Mouse (Mus musculus): Measurements from ENCODE around the gene Zbtb42. TPM values are rescaled to one million over a fixed set of nuclear protein-coding genes. Genes with fewer than 3 reads are reported as not detected.

Gene Zbtb42
- polyA plus RNA-seq, 1 experiment from 2014 or later = 2.4 TPM

DNA sequence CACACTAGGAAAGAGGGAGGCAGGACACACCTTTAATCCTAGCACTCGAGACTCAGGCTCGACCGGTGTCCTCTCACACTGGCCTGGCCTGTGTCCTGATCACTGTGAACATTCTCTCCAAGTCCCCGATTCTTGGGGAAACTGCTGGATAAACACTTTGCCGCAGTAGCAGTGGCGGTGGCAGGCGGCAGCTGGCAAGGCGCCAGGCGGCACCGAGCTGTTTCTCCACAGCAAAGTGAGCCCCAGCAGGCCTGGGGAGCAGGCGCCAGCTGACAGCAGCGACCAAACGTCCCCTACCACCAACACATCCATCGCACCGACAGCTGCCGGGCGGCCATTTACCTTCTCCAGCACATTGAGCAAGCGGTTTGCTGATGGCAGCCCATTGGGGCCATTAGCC is 13.2 kb upstream of the Zbtb42 start:
- peak overlapping the region; percentile 84 for H3K27ac ChIP-seq (ENCODE audit: low read depth, low read length)
- H3K4me2 ChIP-seq (ENCODE audit: low read length) = peak overlapping the region; percentile 11; the same call in 1 of the 2 replicates
- 13% methylated on average over 18 of the region's 18 CpGs for WGBS
- peaks cover 69% of the 10 kb centered on the region for H3K4me1 ChIP-seq (ENCODE audit: control insufficient read depth, insufficient read depth, low read depth, low read length)
- peaks cover 23% of the 10 kb centered on the region for H3K36me3 ChIP-seq (ENCODE audit: control insufficient read depth, insufficient read depth, low read length)
- no peaks in the 10 kb centered on the region for H3K9me3 ChIP-seq (ENCODE audit: control insufficient read depth, low read length)
- H3K9ac ChIP-seq (ENCODE audit: low read depth, low read length) = peak overlapping the region; percentile 51
- peak; percentile 15; the same call in 1 of the 2 replicates for ATAC-seq
- no peak overlapping the region for H3K4me3 ChIP-seq (ENCODE audit: low read length)
- H3K27me3 ChIP-seq (replicated peaks; ENCODE audit: control insufficient read depth, insufficient read depth, low read length) = no peaks in the 10 kb centered on the region

DNA sequence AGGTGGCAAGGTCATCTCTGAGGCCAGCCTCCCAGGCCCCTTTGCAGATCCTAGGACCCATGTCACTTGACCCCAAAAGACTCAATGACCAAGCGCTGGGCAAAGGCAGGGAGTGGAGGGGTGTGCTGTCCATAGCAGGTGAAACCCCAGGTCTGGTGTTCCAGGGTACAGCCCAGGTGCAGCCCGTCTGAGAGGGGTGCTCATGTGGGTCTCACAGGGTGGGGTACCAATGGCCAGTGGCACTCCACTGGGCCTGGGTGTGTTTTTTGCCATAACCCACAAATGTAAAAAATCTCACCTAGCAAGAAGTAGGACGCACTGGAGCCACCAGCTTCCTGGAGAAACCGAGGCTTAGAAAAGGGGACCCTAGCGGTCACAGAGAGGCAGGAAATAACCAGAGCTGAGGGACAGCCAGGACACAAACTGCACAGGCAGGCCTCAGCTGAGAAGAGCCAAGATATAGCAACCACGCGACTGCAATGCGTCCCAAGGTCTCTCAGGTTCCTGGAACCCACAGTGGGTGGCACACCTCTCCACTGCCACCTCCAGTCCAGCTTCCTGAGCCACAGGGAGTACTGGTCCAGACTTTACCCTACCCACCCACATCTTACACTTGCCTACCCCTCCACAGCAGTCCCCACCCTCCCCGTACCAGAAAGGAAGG is 12.6 kb upstream of the Zbtb42 start:
- Histone ChIP-seq H3K4me3 (ENCODE audit: low read length) (no peak overlapping the region), H3K9me3 (ENCODE audit: control insufficient read depth, low read length) (no peaks in the 10 kb centered on the region), H3K4me1 (ENCODE audit: control insufficient read depth, insufficient read depth, low read depth, low read length) (peaks cover 71% of the 10 kb centered on the region), H3K27me3 (replicated peaks; ENCODE audit: control insufficient read depth, insufficient read depth, low read length) (no peaks in the 10 kb centered on the region), H3K27ac (ENCODE audit: low read depth, low read length) (peak overlapping the region; percentile 84), H3K36me3 (ENCODE audit: control insufficient read depth, insufficient read depth, low read length) (peaks cover 23% of the 10 kb centered on the region), H3K9ac (ENCODE audit: low read depth, low read length) (peak overlapping the region; percentile 51; the same call in 1 of the 2 replicates), H3K4me2 (ENCODE audit: low read length) (peak overlapping the region; percentile 11; the same call in 1 of the 2 replicates)
- 82% methylated on average over 9 of the region's 9 CpGs for WGBS
- no peak for ATAC-seq

DNA sequence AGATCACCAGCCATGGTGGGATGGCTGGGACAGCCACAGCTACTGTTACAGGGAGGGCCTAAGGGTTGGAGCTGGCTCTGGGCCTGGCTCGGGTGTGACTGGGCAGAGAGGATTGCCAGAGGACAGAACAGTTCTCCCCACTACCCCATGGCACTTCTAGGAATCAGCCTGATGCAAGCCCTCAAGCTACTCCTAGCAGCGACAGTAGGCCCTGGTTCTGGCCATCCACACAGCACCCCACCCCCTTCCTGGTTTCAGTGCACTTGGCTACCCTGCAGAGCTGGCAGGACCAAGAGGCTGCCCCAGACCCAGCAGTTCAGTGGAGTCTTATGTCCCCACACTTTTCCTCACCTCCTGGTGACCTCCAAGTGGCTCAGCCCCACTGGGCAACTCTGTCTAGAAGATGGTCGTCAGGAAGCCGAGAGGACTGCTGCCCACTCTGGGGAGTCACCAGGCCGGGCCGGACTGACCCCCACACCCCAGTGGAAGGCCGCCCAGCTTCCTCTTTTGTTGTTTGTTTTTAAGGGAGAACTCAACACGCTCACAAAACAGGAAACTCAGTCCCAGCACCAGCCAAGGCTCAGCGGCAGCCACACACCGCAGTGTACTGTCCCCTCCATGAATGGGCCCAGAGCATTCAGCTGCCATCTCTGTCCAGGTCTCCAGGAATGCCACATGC is 10.9 kb upstream of the Zbtb42 start:
- Histone ChIP-seq H3K36me3 (ENCODE audit: control insufficient read depth, insufficient read depth, low read length) (peaks cover 23% of the 10 kb centered on the region), H3K27me3 (replicated peaks; ENCODE audit: control insufficient read depth, insufficient read depth, low read length) (no peaks in the 10 kb centered on the region), H3K4me1 (ENCODE audit: control insufficient read depth, insufficient read depth, low read depth, low read length) (peaks cover 71% of the 10 kb centered on the region), H3K27ac (ENCODE audit: low read depth, low read length) (peak overlapping the region; percentile 35; the same call in 1 of the 2 replicates), H3K4me3 (ENCODE audit: low read length) (no peak overlapping the region), H3K9ac (ENCODE audit: low read depth, low read length) (0 out of 2 replicates have a peak overlapping the region, but pooled peaks have one; percentile 23), H3K9me3 (ENCODE audit: control insufficient read depth, low read length) (no peaks in the 10 kb centered on the region), H3K4me2 (ENCODE audit: low read length) (no peak overlapping the region; the same call in 1 of the 2 replicates)
- ATAC-seq = no peak
- 70% methylated on average over 10 of the region's 10 CpGs for WGBS

DNA sequence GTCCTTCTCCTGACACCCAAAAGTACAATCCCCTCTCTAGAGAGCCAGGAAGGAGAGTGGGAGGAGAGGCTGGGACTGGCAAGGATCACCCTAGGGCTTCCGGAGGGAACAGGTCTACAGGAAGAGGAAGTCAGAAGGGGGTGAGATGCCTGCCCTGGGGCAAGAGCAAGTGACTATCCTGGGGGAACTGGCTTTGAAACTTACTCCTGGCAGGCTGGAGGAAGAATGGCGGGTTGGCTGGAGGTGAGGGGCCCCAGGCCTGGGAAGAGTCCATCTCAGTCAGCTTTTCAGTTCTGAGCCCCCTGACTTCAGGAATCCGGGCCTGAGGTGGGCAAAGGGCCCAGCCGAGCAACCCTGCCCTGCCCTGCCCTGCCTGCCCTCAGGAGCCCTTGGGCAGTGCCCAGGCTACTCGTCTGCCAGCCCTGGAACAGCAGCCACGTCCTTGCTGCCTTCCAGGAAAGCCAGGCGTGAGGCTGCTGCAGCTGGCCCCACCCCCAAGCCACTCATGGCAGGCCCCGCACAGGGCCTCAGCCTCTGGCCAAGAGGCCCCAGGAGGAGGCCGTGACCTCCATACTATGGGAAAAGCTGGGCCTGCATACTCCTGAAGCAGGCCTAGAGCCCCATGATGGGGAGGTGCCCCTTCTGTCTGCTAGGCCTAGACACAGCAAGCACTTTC is 7.8 kb upstream of the Zbtb42 start:
- peaks cover 56% of the 10 kb centered on the region for H3K4me1 ChIP-seq (ENCODE audit: control insufficient read depth, insufficient read depth, low read depth, low read length)
- H3K4me2 ChIP-seq (ENCODE audit: low read length) = peak overlapping the region; percentile 98
- H3K4me3 ChIP-seq (ENCODE audit: low read length) = no peak overlapping the region
- no peak for ATAC-seq
- WGBS = 41% methylated on average over 9 of the region's 9 CpGs
- no peaks in the 10 kb centered on the region for H3K9me3 ChIP-seq (ENCODE audit: control insufficient read depth, low read length)
- H3K27ac ChIP-seq (ENCODE audit: low read depth, low read length) = peak overlapping the region; percentile 16; the same call in 1 of the 2 replicates
- no peak overlapping the region for H3K9ac ChIP-seq (ENCODE audit: low read depth, low read length)
- H3K36me3 ChIP-seq (ENCODE audit: control insufficient read depth, insufficient read depth, low read length) = peaks cover 23% of the 10 kb centered on the region
- no peaks in the 10 kb centered on the region for H3K27me3 ChIP-seq (replicated peaks; ENCODE audit: control insufficient read depth, insufficient read depth, low read length)

DNA sequence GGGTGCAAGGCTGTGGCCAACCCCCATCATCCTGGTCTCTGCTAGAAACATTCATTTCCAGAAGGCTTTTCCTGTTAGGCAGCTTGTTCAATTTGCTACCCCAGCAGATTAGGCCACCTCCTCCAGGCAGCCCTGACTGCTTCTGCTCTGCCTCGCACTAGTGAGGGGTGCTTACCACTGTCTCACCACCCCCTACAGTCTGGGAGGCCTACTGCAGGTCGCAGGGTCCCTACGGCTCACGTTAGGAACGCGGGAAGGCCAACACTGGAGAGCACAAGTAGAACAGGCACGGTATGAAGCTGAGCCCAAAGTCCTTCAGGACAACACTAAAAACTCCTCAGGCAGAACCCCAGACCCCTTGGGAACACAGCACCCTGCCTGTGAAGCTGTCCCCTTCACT is 6.7 kb upstream of the Zbtb42 start:
- Histone ChIP-seq H3K4me1 (ENCODE audit: control insufficient read depth, insufficient read depth, low read depth, low read length) (peaks cover 47% of the 10 kb centered on the region), H3K4me3 (ENCODE audit: low read length) (no peak overlapping the region), H3K9me3 (ENCODE audit: control insufficient read depth, low read length) (no peaks in the 10 kb centered on the region), H3K9ac (ENCODE audit: low read depth, low read length) (peak overlapping the region; percentile 100; the same call in 1 of the 2 replicates), H3K36me3 (ENCODE audit: control insufficient read depth, insufficient read depth, low read length) (peaks cover 23% of the 10 kb centered on the region), H3K27me3 (replicated peaks; ENCODE audit: control insufficient read depth, insufficient read depth, low read length) (no peaks in the 10 kb centered on the region), H3K4me2 (ENCODE audit: low read length) (peak overlapping the region; percentile 98), H3K27ac (ENCODE audit: low read depth, low read length) (no peak overlapping the region)
- ATAC-seq = no peak
- 84% methylated on average over 7 of the region's 7 CpGs for WGBS

DNA sequence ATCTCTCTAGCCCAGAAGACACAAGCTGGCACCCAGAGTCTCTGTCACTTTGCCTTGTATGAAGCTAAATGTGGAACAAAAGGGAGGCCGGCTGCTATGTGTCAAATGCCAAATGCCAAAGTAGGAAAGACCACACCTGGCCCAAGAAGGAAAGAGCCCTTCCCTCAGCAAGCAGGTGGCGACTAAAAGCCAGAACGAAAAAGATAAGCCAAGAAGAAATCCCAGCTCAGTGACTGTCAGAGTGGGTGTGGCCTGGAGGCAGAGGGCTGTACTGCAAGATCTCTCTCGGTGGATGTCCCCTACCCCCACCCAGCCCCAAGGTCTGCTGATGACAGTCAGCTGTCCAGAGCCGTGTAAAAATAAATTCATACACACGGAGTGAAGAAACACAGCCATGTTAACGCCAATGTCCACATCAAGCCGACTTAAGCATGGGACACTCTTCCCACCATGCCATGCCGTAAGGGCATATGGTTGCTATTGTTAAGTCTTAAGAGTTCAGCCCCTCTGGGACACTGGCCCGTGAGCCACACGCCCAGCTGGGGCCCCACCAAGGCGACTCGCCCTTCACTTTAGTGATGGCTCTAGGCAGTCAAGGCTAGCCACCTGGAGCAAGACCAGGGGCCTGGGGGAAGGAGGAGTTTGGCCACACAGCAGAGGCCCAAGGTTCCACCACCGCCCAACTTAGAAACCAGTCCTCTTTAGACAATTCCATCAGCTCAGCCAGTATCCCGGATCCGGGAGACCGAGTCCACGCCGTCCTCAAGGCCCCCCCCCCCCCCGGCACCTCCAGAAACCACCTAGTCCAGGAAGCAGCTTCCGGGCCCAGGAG is 5.7 kb upstream of the Zbtb42 start:
- peaks cover 16% of the 10 kb centered on the region for H3K36me3 ChIP-seq (ENCODE audit: control insufficient read depth, insufficient read depth, low read length)
- peak; percentile 21; the same call in 1 of the 2 replicates for ATAC-seq

DNA sequence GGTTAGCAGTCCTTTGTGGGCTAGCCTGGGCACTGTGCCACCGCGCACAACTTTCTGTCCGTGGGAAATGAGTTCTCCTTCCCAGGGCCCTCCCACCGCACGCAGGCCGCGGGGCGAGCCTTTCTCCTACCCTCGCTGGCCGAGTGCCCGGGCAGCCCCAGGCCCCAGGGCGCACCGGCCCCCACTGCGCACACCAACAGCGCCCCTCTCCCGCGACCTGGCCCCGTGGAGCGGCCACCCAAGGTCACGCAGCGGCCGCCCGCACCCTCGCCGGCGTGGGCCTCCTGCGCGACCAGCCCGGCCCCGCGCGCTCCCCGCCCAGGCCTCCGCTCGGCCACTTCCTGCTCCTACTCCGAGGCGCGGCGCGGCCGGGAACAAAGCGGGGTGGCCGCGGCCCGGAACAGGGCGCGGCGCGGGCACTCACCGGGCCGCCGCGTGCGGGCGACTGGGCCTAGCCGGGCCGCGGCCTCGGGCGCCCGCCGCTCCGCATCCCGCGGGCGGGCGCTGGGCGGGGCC is 5.0 kb upstream of the Zbtb42 start:
- Histone ChIP-seq H3K4me2 (ENCODE audit: low read length) (peak overlapping the region; percentile 98), H3K36me3 (ENCODE audit: control insufficient read depth, insufficient read depth, low read length) (peaks cover 13% of the 10 kb centered on the region), H3K27ac (ENCODE audit: low read depth, low read length) (peak overlapping the region; percentile 94), H3K9ac (ENCODE audit: low read depth, low read length) (peak overlapping the region; percentile 100), H3K4me1 (ENCODE audit: control insufficient read depth, insufficient read depth, low read depth, low read length) (peaks cover 43% of the 10 kb centered on the region), H3K27me3 (replicated peaks; ENCODE audit: control insufficient read depth, insufficient read depth, low read length) (0 out of 2 replicates have a peak, but pooled peaks cover 2% of the 10 kb centered on the region), H3K4me3 (ENCODE audit: low read length) (peak overlapping the region; percentile 96), H3K9me3 (ENCODE audit: control insufficient read depth, low read length) (no peaks in the 10 kb centered on the region)
- 1% methylated on average over 38 of the region's 68 CpGs for WGBS
- peak; percentile 5; the same call in 1 of the 2 replicates for ATAC-seq

More for the DNA sequence above, 5.7 kb upstream of the Zbtb42 start:
- H3K9me3 ChIP-seq (ENCODE audit: control insufficient read depth, low read length) = no peaks in the 10 kb centered on the region
- peaks cover 40% of the 10 kb centered on the region for H3K4me1 ChIP-seq (ENCODE audit: control insufficient read depth, insufficient read depth, low read depth, low read length)
- H3K4me2 ChIP-seq (ENCODE audit: low read length) = peak overlapping the region; percentile 98
- peak overlapping the region; percentile 100 for H3K9ac ChIP-seq (ENCODE audit: low read depth, low read length)
- no peaks in the 10 kb centered on the region for H3K27me3 ChIP-seq (replicated peaks; ENCODE audit: control insufficient read depth, insufficient read depth, low read length)
- WGBS = 5% methylated on average over 16 of the region's 21 CpGs
- H3K4me3 ChIP-seq (ENCODE audit: low read length) = peak overlapping the region; percentile 96
- peak overlapping the region; percentile 94 for H3K27ac ChIP-seq (ENCODE audit: low read depth, low read length)

Measured in hindbrain, embryonic 16.5 days (tissue).